Mouse (Mus musculus) CH12.LX (cell line): ENCODE results near the gene Psme3. TPM values are rescaled to one million over a fixed set of nuclear protein-coding genes. Genes with fewer than 3 reads are reported as not detected.

ENCODE experiments used
- DNase-seq: peaks from one replicate; pipeline ENCODE4 v3.0.0-alpha.2; 2013; ENCODE audit errors: extremely low read depth
- H3K27ac ChIP-seq: 2 replicates; pipeline ENCODE4 v1.5.1; 2012; ENCODE audit warnings: low read depth, mild to moderate bottlenecking, control low read depth, moderate library complexity; ENCODE audit not compliant: insufficient read depth
- H3K27me3 ChIP-seq: replicated peaks from 2 replicates; pipeline ENCODE3; 2012; ENCODE audit warnings: inconsistent platforms
- H3K36me3 ChIP-seq, 2 experiments: replicated peaks in 1 of 2; 2 replicates each; pipeline versions ENCODE3 to v1.6.1; 2012; ENCODE audit warnings: inconsistent platforms in 1 of 2, low read length in 1 of 2, mild to moderate bottlenecking in 1 of 2, mixed read lengths in 1 of 2, moderate library complexity in 1 of 2; ENCODE audit not compliant: control insufficient read depth in 1 of 2, insufficient read depth in 1 of 2
- H3K4me1 ChIP-seq, 2 experiments: 2 replicates each; pipeline ENCODE4 v1.6.1; 2012; ENCODE audit warnings: inconsistent platforms in 1 of 2, moderate library complexity in 1 of 2; ENCODE audit not compliant: insufficient read depth in 2 of 2, control insufficient read depth in 1 of 2
- H3K4me2 ChIP-seq: 2 replicates; pipeline ENCODE4 v1.6.1; 2012; ENCODE audit warnings: low read depth, mild to moderate bottlenecking, control low read depth; ENCODE audit not compliant: poor library complexity, insufficient read depth, severe bottlenecking
- H3K4me3 ChIP-seq, 3 experiments: fragments of 150-350 bp in 1 of 3; sonication (generic) in 1 of 3; replicated peaks in 1 of 3; 2 replicates each; pipeline versions ENCODE3 to v1.5.1; 2011 to 2012; ENCODE audit warnings: low read depth in 2 of 3, low read length in 2 of 3, mild to moderate bottlenecking in 2 of 3, moderate library complexity in 2 of 3, control low read depth in 1 of 3, improper control_type of control experiment in 1 of 3, inconsistent platforms in 1 of 3, mixed read lengths in 1 of 3; ENCODE audit not compliant: poor library complexity in 1 of 3
- H3K79me2 ChIP-seq: replicated peaks from 2 replicates; pipeline ENCODE4 v1.6.1; 2012; ENCODE audit warnings: mild to moderate bottlenecking, moderate library complexity; ENCODE audit not compliant: control insufficient read depth, poor library complexity, insufficient read depth, severe bottlenecking; ENCODE audit errors: extremely low read depth
- H3K9ac ChIP-seq: 2 replicates; pipeline ENCODE4 v1.6.1; 2012; ENCODE audit warnings: low read depth, mild to moderate bottlenecking, control low read depth, moderate library complexity; ENCODE audit not compliant: insufficient read depth
- H3K9me3 ChIP-seq: replicated peaks from 2 replicates; pipeline ENCODE3; 2012; ENCODE audit warnings: low read length, inconsistent platforms, mixed read lengths
- BHLHE40 ChIP-seq: IDR thresholded peaks from 2 replicates; pipeline ENCODE4 v1.6.1; 2011; ENCODE audit warnings: mild to moderate bottlenecking, low read depth, low read length, improper control_type of control experiment
- CHD2 ChIP-seq: IDR thresholded peaks from 2 replicates; pipeline ENCODE4 v1.6.1; 2011; ENCODE audit warnings: low read length, improper control_type of control experiment
- CTCF ChIP-seq, 2 experiments: IDR thresholded peaks in 1 of 2; conservative IDR thresholded peaks in 1 of 2; 2 replicates each; pipeline ENCODE4 v1.5.1; 2011 to 2012; ENCODE audit warnings: low read depth in 2 of 2, low read length in 2 of 2, improper control_type of control experiment in 1 of 2, inconsistent platforms in 1 of 2, mild to moderate bottlenecking in 1 of 2, moderate library complexity in 1 of 2
- ETS1 ChIP-seq: conservative IDR thresholded peaks from 2 replicates; pipeline ENCODE4 v1.6.1; 2012; ENCODE audit warnings: low read depth, mild to moderate bottlenecking, inconsistent platforms, low read length, improper control_type of control experiment, moderate library complexity
- IRF4 ChIP-seq: IDR thresholded peaks from 2 replicates; pipeline ENCODE4 v1.6.1; 2014; ENCODE audit warnings: low read depth, mild to moderate bottlenecking, inconsistent platforms, low read length, improper control_type of control experiment
- JUN ChIP-seq: IDR thresholded peaks from 2 replicates; pipeline ENCODE4 v1.6.1; 2011; ENCODE audit warnings: low read depth, mild to moderate bottlenecking, low read length, improper control_type of control experiment, moderate library complexity; ENCODE audit not compliant: insufficient read depth
- JUND ChIP-seq: conservative IDR thresholded peaks from 2 replicates; pipeline ENCODE4 v1.6.1; 2011; ENCODE audit warnings: low read depth, low read length, improper control_type of control experiment
- KAT2A ChIP-seq: IDR thresholded peaks from 2 replicates; pipeline ENCODE4 v1.6.1; 2012; ENCODE audit warnings: low read length, improper control_type of control experiment, inconsistent platforms; ENCODE audit not compliant: insufficient replicate concordance
- MAFK ChIP-seq: IDR thresholded peaks from 2 replicates; pipeline ENCODE4 v1.6.1; 2011; ENCODE audit warnings: low read length, improper control_type of control experiment; ENCODE audit not compliant: insufficient replicate concordance
- MAX ChIP-seq: IDR thresholded peaks from 2 replicates; pipeline ENCODE4 v1.6.1; 2011; ENCODE audit warnings: low read length, improper control_type of control experiment
- PAX5 ChIP-seq: IDR thresholded peaks from 2 replicates; pipeline ENCODE4 v1.6.1; 2012; ENCODE audit warnings: low read length, inconsistent platforms, mixed read lengths
- POLR2AphosphoS2 ChIP-seq: IDR thresholded peaks from 2 replicates; pipeline ENCODE4 v1.6.1; 2011; ENCODE audit warnings: low read depth, low read length, improper control_type of control experiment
- RAD21 ChIP-seq: IDR thresholded peaks from 2 replicates; pipeline ENCODE4 v1.6.1; 2011; ENCODE audit warnings: low read depth, mild to moderate bottlenecking, low read length, improper control_type of control experiment, moderate library complexity
- SMC3 ChIP-seq: IDR thresholded peaks from 2 replicates; pipeline ENCODE4 v1.6.1; 2011; ENCODE audit warnings: low read depth, low read length, improper control_type of control experiment
- TBP ChIP-seq: conservative IDR thresholded peaks from 2 replicates; pipeline ENCODE4 v1.6.1; 2011; ENCODE audit warnings: low read depth, low read length, improper control_type of control experiment
- ZC3H11A ChIP-seq: IDR thresholded peaks from 2 replicates; pipeline ENCODE4 v1.6.1; 2012; ENCODE audit warnings: low read depth, mild to moderate bottlenecking, inconsistent platforms, low read length, improper control_type of control experiment
- ZKSCAN1 ChIP-seq: IDR thresholded peaks from 2 replicates; pipeline ENCODE4 v1.6.1; 2012; ENCODE audit warnings: low read depth, inconsistent platforms, low read length, improper control_type of control experiment, borderline replicate concordance
- ZNF384 ChIP-seq: IDR thresholded peaks from 2 replicates; pipeline ENCODE4 v1.6.1; 2012; ENCODE audit warnings: low read depth, low read length, improper control_type of control experiment, inconsistent platforms
- dilution Hi-C: fragments of 300-500 bp; cut with MboI; formaldehyde crosslinking; loops from 2 replicates; pipeline ENCODE4 v1.14.3; 2020; ENCODE audit warnings: low sequenced_read_pairs; ENCODE audit not compliant: extremely low pct_unique_long_range_greater_than_20kb, extremely low pct_ligation_motif_present
- in situ Hi-C: fragments of 300-500 bp; cut with MboI; formaldehyde crosslinking; loops from 3 replicates; pipeline ENCODE4 v1.14.3; 2019; ENCODE audit warnings: low sequenced_read_pairs, low pct_ligation_motif_present, low pct_unique_long_range_greater_than_20kb, mixed read lengths
- polyA plus RNA-seq: library from polyadenylated mRNA; unstranded; fragments of >175 nt; gene quantifications from 2 replicates; pipeline ENCODE4 v1.2.1, GENCODE M21; 2012; ENCODE audit warnings: low read depth; ENCODE audit not compliant: insufficient read length
- total RNA-seq, 2 experiments: library from RNA; depleted of rRNA; stranded (reverse); fragments of 300-350 nt in 1 of 2; fragments of >200 nt in 1 of 2; gene quantifications; 2 replicates each; pipeline ENCODE4 v1.2.3; 2012 to 2014

Psme3 gene
- total and polyA plus RNA-seq, 3 experiments, result 86.1 to 527 (median 208) TPM

- Histone ChIP-seq H3K9ac (no peak overlapping the region), H3K27ac (no peak overlapping the region), H3K27me3 (peaks cover 6% of the 10 kb centered on the region), H3K4me2 (no peak overlapping the region), H3K4me1 (peaks cover 5 to 8% of the 10 kb centered on the region in 2 experiments; a peak in 3 of 4 replicates), H3K79me2 (no peaks in the 10 kb centered on the region), H3K9me3 (peaks cover 8% of the 10 kb centered on the region), H3K4me3 (no peak overlapping the region), H3K36me3 (no peaks in the 10 kb centered on the region)
- DNase-seq, result peak; percentile 21
- dilution Hi-C loops (no loop called here), in situ Hi-C loops (no loop called here)
- TF ChIP-seq CTCF (conservative IDR thresholded peaks at IDR 0.05 in 1 of 2, IDR thresholded peaks at IDR 0.05 in 1 of 2; ENCODE audit: low read depth in 2 of 2, low read length in 2 of 2), result peak in 1 of 2 experiments; percentile 64; a peak in 2 of 4 replicates
- TF ChIP-seq RAD21, result peak; percentile 62
- TF ChIP-seq SMC3, result peak; percentile 63
- no peak for TF ChIP-seq TBP
- TF ChIP-seq PAX5, result no peak
Measured at GRCm38 (mm10) chr11:101354438-101355010, 38.5 kb downstream of the Psme3 start.

- Histone ChIP-seq H3K4me1 (peaks cover 9 to 20% of the 10 kb centered on the region in 2 experiments; a peak in 3 of 4 replicates), H3K9me3 (no peaks in the 10 kb centered on the region), H3K79me2 (no peaks in the 10 kb centered on the region), H3K27me3 (peaks cover 2% of the 10 kb centered on the region), H3K4me3 (no peak overlapping the region), H3K4me2 (no peak overlapping the region), H3K27ac (no peak overlapping the region), H3K36me3 (no peaks in the 10 kb centered on the region), H3K9ac (no peak overlapping the region)
- dilution Hi-C loops, result no loop called here
- no peak for TF ChIP-seq KAT2A
- no peak for TF ChIP-seq BHLHE40
- TF ChIP-seq RAD21, result no peak
- no peak for TF ChIP-seq ZC3H11A
- in situ Hi-C loops, result no loop called here
- DNase-seq, result no peak
Measured at GRCm38 (mm10) chr11:101355916-101356315, 39.9 kb downstream of the Psme3 start.

GRCm38 (mm10) chr11:101357505-101358182, 41.6 kb downstream of the Psme3 start:
- dilution Hi-C loops (no loop called here), in situ Hi-C loops (no loop called here)
- no peak overlapping the region for H3K4me3 ChIP-seq
- no peak for DNase-seq
- no peak overlapping the region for H3K27ac ChIP-seq
- peaks cover 2% of the 10 kb centered on the region for H3K27me3 ChIP-seq
- no peak overlapping the region for H3K4me2 ChIP-seq
- no peaks in the 10 kb centered on the region for H3K9me3 ChIP-seq
- H3K9ac ChIP-seq, result no peak overlapping the region
- TF ChIP-seq MAX, result no peak
- no peak for TF ChIP-seq MAFK
- TF ChIP-seq ZNF384, result no peak
- TF ChIP-seq POLR2AphosphoS2, result no peak
- TF ChIP-seq IRF4, result no peak
- no peak for TF ChIP-seq ZKSCAN1
- no peak for TF ChIP-seq JUN
- no peak for TF ChIP-seq RAD21
- no peak for TF ChIP-seq CHD2
- TF ChIP-seq SMC3, result no peak
- no peak for TF ChIP-seq ZC3H11A
- TF ChIP-seq ETS1, result no peak
- TF ChIP-seq JUND, result no peak
- peaks cover 4 to 14% of the 10 kb centered on the region in 2 experiments; a peak in 3 of 4 replicates for H3K4me1 ChIP-seq
- H3K79me2 ChIP-seq, result no peaks in the 10 kb centered on the region
- no peaks in the 10 kb centered on the region for H3K36me3 ChIP-seq
